Mouse (Mus musculus) liver, adult 2 months (tissue): ENCODE data around the gene Pprc1. TPM values are rescaled to one million over a fixed set of nuclear protein-coding genes. Genes with fewer than 3 reads are reported as not detected.

Experiments used
- DNase-seq: peaks from one replicate; pipeline ENCODE4 v3.0.0-alpha.2; 2011; ENCODE audit warnings: low read depth, low spot score; ENCODE audit errors: extremely low read depth
- H3K27ac ChIP-seq: fragments of 200-500 bp; replicated peaks from 2 replicates; pipeline ENCODE4 v1.5.1; 2012; ENCODE audit warnings: low read depth, mild to moderate bottlenecking, control low read depth, inconsistent platforms, low read length; ENCODE audit not compliant: insufficient read depth
- H3K27me3 ChIP-seq: fragments of 200-500 bp; 2 replicates; pipeline ENCODE4 v1.6.1; 2012; ENCODE audit warnings: mild to moderate bottlenecking, moderate library complexity, low read length, inconsistent platforms; ENCODE audit not compliant: control insufficient read depth, insufficient read depth
- H3K36me3 ChIP-seq: fragments of 200-500 bp; 2 replicates; pipeline ENCODE4 v1.6.1; 2012; ENCODE audit warnings: low read length, inconsistent platforms; ENCODE audit not compliant: control insufficient read depth, insufficient read depth
- H3K4me1 ChIP-seq: fragments of 200-500 bp; 2 replicates; pipeline ENCODE4 v1.6.1; 2011; ENCODE audit warnings: low read length; ENCODE audit not compliant: control insufficient read depth, insufficient read depth
- H3K4me3 ChIP-seq: fragments of 200-500 bp; 2 replicates; pipeline ENCODE4 v1.5.1; 2011; ENCODE audit warnings: low read depth, mild to moderate bottlenecking, control low read depth, low read length, moderate library complexity; ENCODE audit not compliant: insufficient read depth
- H3K79me2 ChIP-seq: fragments of 200-500 bp; 2 replicates; pipeline ENCODE4 v1.6.1; 2012; ENCODE audit warnings: inconsistent platforms, mild to moderate bottlenecking, low read length, moderate library complexity; ENCODE audit not compliant: control insufficient read depth, insufficient read depth
- H3K9ac ChIP-seq: fragments of 200-500 bp; 2 replicates; pipeline ENCODE4 v1.6.1; 2012; ENCODE audit warnings: low read depth, mild to moderate bottlenecking, control low read depth, inconsistent platforms, low read length
- CTCF ChIP-seq: fragments of 200-500 bp; IDR thresholded peaks from 2 replicates; pipeline ENCODE4 v1.5.1; 2011; ENCODE audit warnings: low read depth, low read length, control low read depth
- POLR2A ChIP-seq: fragments of 200-500 bp; IDR thresholded peaks from 2 replicates; pipeline ENCODE4 v1.6.1; 2011; ENCODE audit warnings: low read length, control low read depth; ENCODE audit not compliant: insufficient read depth; ENCODE audit errors: extremely low read depth
- WGBS: fragments of 180-500 bp; shearing (Covaris S2); methylation state at CpG from one replicate; pipeline ENCODE4 v1.1.7; 2018; 5-methylcytosine and 5-hydroxymethylcytosine counted together
- polyA plus RNA-seq: library from polyadenylated mRNA; depleted of rRNA; stranded (reverse); fragments of >200 nt; gene quantifications from 2 replicates; pipeline ENCODE4 v1.2.3, GENCODE M21; 2012; rRNA removed
- total RNA-seq: library from RNA; depleted of rRNA; stranded (reverse); fragments of >200 nt; gene quantifications from 2 replicates; pipeline ENCODE4 v1.2.3, GENCODE M21; 2014; rRNA removed

Gene Pprc1
- total and polyA plus RNA-seq, 2 experiments = 1.1 to 11.7 TPM

GRCm38 (mm10) chr19:46104187-46104557 is 59.5 kb downstream of the Pprc1 start:
- no peak for TF ChIP-seq POLR2A
- no peak for TF ChIP-seq CTCF
- Histone ChIP-seq H3K36me3 (no peaks in the 10 kb centered on the region), H3K9ac (no peak overlapping the region), H3K79me2 (no peaks in the 10 kb centered on the region), H3K27me3 (no peaks in the 10 kb centered on the region), H3K4me3 (no peak overlapping the region), H3K4me1 (peaks cover 2% of the 10 kb centered on the region; the same call in 1 of the 2 replicates), H3K27ac (no peak overlapping the region; the same call in 1 of the 2 replicates)
- WGBS = 38% methylated on average over 2 of the region's 2 CpGs
- DNase-seq = peak; percentile 60

- H3K27ac ChIP-seq = peak overlapping the region; percentile 53
- peaks cover 7% of the 10 kb centered on the region; the same call in 1 of the 2 replicates for H3K4me1 ChIP-seq
- 12% methylated on average over 2 of the region's 2 CpGs for whole genome bisulfite sequencing
- H3K79me2 ChIP-seq = no peaks in the 10 kb centered on the region
- DNase-seq = peak; percentile 96
- no peaks in the 10 kb centered on the region for H3K27me3 ChIP-seq
- H3K36me3 ChIP-seq = no peaks in the 10 kb centered on the region
- no peak overlapping the region for H3K4me3 ChIP-seq
- TF ChIP-seq CTCF = no peak
- no peak for TF ChIP-seq POLR2A
- H3K9ac ChIP-seq = no peak overlapping the region
Measured at GRCm38 (mm10) chr19:46110214-46110613, 65.5 kb downstream of the Pprc1 start.

GRCm38 (mm10) chr19:46110781-46111180 is 66.1 kb downstream of the Pprc1 start:
- peak; percentile 82 for DNase-seq
- Histone ChIP-seq H3K27me3 (no peaks in the 10 kb centered on the region), H3K4me3 (no peak overlapping the region), H3K9ac (no peak overlapping the region), H3K79me2 (no peaks in the 10 kb centered on the region), H3K27ac (peak overlapping the region; percentile 53), H3K36me3 (no peaks in the 10 kb centered on the region), H3K4me1 (peaks cover 7% of the 10 kb centered on the region; the same call in 1 of the 2 replicates)
- TF ChIP-seq CTCF (no peak), POLR2A (no peak)
- WGBS = 47% methylated on average over 5 of the region's 5 CpGs

- no peak for TF ChIP-seq POLR2A
- no peak for TF ChIP-seq CTCF
- Histone ChIP-seq H3K27ac (no peak overlapping the region), H3K4me3 (no peak overlapping the region), H3K79me2 (no peaks in the 10 kb centered on the region), H3K9ac (no peak overlapping the region), H3K36me3 (no peaks in the 10 kb centered on the region), H3K4me1 (peaks cover 7% of the 10 kb centered on the region; the same call in 1 of the 2 replicates), H3K27me3 (no peaks in the 10 kb centered on the region)
- WGBS = 62% methylated on average over 4 of the region's 4 CpGs
- DNase-seq = no peak
Measured at GRCm38 (mm10) chr19:46114617-46115016, 69.9 kb downstream of the Pprc1 start.

- no peaks in the 10 kb centered on the region for H3K79me2 ChIP-seq
- H3K36me3 ChIP-seq = no peaks in the 10 kb centered on the region
- DNase-seq = no peak
- peaks cover 4% of the 10 kb centered on the region for H3K4me1 ChIP-seq
- H3K4me3 ChIP-seq = no peak overlapping the region
- 91% methylated on average over 3 of the region's 3 CpGs for WGBS
- no peaks in the 10 kb centered on the region for H3K27me3 ChIP-seq
- TF ChIP-seq CTCF (no peak), POLR2A (no peak)
- no peak overlapping the region for H3K9ac ChIP-seq
- H3K27ac ChIP-seq = no peak overlapping the region
Measured at GRCm38 (mm10) chr19:46119458-46119857, 74.8 kb downstream of the Pprc1 start.

- no peaks in the 10 kb centered on the region for H3K27me3 ChIP-seq
- no peak overlapping the region for H3K27ac ChIP-seq
- 88% methylated on average over 6 of the region's 6 CpGs for WGBS
- TF ChIP-seq POLR2A (no peak), CTCF (no peak)
- peaks cover 10% of the 10 kb centered on the region for H3K4me1 ChIP-seq
- no peak overlapping the region for H3K9ac ChIP-seq
- no peak overlapping the region for H3K4me3 ChIP-seq
- DNase-seq = no peak
- H3K79me2 ChIP-seq = no peaks in the 10 kb centered on the region
- H3K36me3 ChIP-seq = no peaks in the 10 kb centered on the region
Measured at GRCm38 (mm10) chr19:46120872-46121271, 76.2 kb downstream of the Pprc1 start.

Other genes with a start within 250 kb of the Pprc1 start
- gene Kcnip2, start 228.8 kb upstream of the Pprc1 start, total RNA-seq = not detected in 2 replicates
- gene Kcnip2, start 228.8 kb upstream of the Pprc1 start, polyA plus RNA-seq = 0.02 and 0.04 TPM in 2 replicates
- 3.8 and 4.2 TPM in 2 replicates for gene Armh3, start 46.4 kb upstream of the Pprc1 start, total RNA-seq
- gene Armh3, start 46.4 kb upstream of the Pprc1 start, polyA plus RNA-seq = 4.9 and 5.2 TPM in 2 replicates
- 2.3 and 2.9 TPM in 2 replicates for gene Hps6, start 41.4 kb upstream of the Pprc1 start, total RNA-seq
- 3.2 TPM in 2 replicates for gene Hps6, start 41.4 kb upstream of the Pprc1 start, polyA plus RNA-seq
- 14.9 and 18.1 TPM in 2 replicates for gene Ldb1, start 328 bp downstream of the Pprc1 start, total RNA-seq
- gene Ldb1, start 328 bp downstream of the Pprc1 start, polyA plus RNA-seq = 27.9 and 42.1 TPM in 2 replicates
- gene Nolc1, start 31.0 kb downstream of the Pprc1 start, total RNA-seq = 3.4 and 3.8 TPM in 2 replicates
- 5.6 and 7.3 TPM in 2 replicates for gene Nolc1, start 31.0 kb downstream of the Pprc1 start, polyA plus RNA-seq
- gene Elovl3, start 87.0 kb downstream of the Pprc1 start, total RNA-seq = 0.67 and 9.8 TPM in 2 replicates
- 2.6 and 3.7 TPM in 2 replicates for gene Elovl3, start 87.0 kb downstream of the Pprc1 start, polyA plus RNA-seq
- not detected in 2 replicates for gene Pitx3, start 103.4 kb downstream of the Pprc1 start, total RNA-seq
- gene Pitx3, start 103.4 kb downstream of the Pprc1 start, polyA plus RNA-seq = not detected in 2 replicates
- gene Gbf1, start 107.6 kb downstream of the Pprc1 start, total RNA-seq = 25.0 and 25.7 TPM in 2 replicates
- gene Gbf1, start 107.6 kb downstream of the Pprc1 start, polyA plus RNA-seq = 49.3 and 58.1 TPM in 2 replicates